Mouse (Mus musculus) thymus, adult 2 months (tissue): ENCODE data around the gene Cacnb2.

Experiments used
- CTCF ChIP-seq: fragments of 200-500 bp; IDR thresholded peaks from 2 replicates; pipeline ENCODE4 v1.5.1; 2012; ENCODE audit warnings: mild to moderate bottlenecking, control low read depth, low read length, moderate library complexity, borderline replicate concordance; ENCODE audit not compliant: control insufficient read depth, poor library complexity, insufficient read depth; ENCODE audit errors: extremely low read depth
- POLR2A ChIP-seq: fragments of 200-500 bp; IDR thresholded peaks from 2 replicates; pipeline ENCODE4 v1.6.1; 2012; ENCODE audit warnings: mild to moderate bottlenecking, low read length, control low read depth, moderate library complexity; ENCODE audit not compliant: control insufficient read depth, poor library complexity, insufficient read depth; ENCODE audit errors: extremely low read depth

DNA sequence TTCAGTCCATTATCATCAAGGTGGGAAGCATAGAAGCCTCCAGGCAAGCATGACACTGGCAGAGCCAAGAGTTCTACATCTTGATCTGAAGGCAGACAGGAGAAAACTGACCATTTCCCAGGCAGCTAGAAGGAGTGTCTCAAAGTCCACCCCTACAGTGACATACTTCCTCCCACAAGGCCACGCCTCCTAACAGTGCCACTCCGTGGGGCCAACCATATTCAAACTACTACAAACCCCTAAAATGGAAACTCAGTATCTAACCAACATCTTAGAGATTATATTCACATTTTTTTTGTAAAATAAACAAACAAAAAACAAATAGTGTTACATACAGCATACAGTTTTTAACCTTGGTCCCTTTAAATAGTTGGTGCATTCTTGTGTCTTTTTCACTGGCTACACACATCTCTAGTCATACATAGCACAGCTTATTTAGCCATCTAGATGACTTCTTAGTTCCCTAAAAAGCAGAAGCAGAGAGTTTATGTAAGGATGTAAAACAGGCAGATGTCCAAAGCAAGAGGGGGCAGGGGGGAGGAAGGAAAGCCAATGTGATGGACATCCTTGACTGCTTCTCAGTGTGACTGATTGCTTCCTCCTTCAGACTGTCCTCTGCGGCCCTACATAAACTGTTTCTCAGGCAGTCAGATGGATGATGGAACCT is 340.9 kb downstream of the Cacnb2 start:
- TF ChIP-seq CTCF: no peak
- no peak for TF ChIP-seq POLR2A
